Mouse (Mus musculus) cerebellum, adult 8-10 months (tissue): ENCODE measurements around the gene Nipal3.
A peak's percentile ranks its signal among the peaks of the same experiment; 100 is the strongest.

ENCODE experiments used
- DNase-seq: peaks from one replicate; pipeline ENCODE4 v3.0.0; 2022

The Nipal3 gene

DNA sequence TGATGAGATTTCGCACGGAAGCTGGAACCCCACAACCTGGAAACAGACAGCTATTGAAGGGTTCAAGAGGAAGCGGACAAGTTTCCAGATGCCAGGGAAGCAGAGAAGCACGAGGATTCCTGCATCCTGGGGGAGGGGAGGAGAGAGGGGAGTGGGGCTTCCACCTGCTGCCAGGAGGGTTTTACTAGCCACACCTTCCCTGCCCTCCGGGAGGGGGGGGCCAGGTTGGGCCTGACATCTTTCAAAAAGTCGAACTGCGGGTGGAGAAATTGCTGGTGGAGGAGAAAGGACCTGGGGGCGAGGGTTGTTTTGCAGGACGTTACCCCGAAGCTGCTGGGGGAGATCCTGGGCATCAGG is 61.8 kb downstream of the Nipal3 start:
- DNase-seq: no peak

DNA sequence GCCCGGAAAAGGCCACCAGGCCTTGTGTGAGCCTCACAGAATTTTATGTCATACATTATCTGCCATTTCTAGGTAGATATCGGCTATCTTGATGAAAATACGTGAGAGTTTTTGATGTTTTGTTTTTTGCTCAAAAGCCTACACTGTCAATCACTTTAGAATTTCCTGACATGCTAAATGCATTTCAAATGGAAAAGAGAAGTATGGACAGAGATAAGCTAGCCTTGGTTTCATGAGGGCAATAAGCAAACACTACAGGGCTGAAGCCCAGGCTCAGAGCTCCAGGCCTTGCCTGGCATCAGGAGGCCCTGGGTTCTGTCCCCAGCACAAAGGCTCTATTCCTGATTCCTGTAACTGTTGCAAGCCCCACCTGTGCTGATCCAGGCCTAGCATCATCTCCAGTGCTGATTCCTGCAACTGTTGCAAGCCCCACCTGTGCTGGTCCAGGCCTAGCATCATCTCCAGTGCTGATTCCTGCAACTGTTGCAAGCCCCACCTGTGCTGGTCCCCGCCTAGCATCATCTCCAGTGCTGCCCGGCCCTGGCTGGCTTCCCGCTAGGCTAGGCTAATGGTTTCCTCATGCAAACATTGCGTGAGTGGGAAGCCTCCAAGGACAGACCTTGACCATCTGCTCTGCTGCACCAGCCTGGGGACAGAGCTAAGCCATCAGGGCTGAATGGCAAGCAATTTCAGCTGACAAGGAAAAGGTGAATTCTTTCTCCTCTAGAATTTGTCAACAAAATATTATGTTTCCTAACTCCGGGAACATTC is 64.7 kb downstream of the Nipal3 start:
- DNase-seq: peak; percentile 74

GRCm38 (mm10) chr4:135429383-135429782 is 65.5 kb downstream of the Nipal3 start:
- DNase-seq: no peak

- DNase-seq: no peak
These were observed 68.3 kb downstream of the Nipal3 start for GRCm38 (mm10) chr4:135426587-135426986.

GRCm38 (mm10) chr4:135425625-135426024 is 69.2 kb downstream of the Nipal3 start:
- DNase-seq: peak; percentile 63

DNA sequence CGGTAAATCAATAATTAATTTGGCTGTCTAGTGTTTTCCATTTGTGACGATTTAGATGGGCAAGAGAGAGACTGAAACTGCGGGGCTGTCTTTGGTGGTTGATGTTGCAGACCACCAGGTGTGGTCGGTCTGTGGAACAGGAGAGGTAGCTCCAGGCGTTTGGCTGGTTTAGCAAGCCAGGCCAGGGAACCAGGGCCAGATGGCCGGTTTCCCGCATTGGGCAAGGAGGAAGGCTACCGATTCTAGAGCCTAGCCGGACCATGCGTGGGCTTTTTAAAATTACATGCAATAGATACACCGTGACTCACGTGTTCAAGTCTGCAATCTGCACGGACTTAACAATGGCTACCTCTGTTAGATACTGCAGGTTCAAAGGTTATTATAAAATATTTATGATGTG is 73.9 kb downstream of the Nipal3 start:
- DNase-seq: no peak

- no peak for DNase-seq
These were observed 74.4 kb downstream of the Nipal3 start for GRCm38 (mm10) chr4:135420416-135420815.

GRCm38 (mm10) chr4:135419996-135420395 is 74.8 kb downstream of the Nipal3 start:
- DNase-seq: no peak

- DNase-seq: no peak
These were observed 78.5 kb downstream of the Nipal3 start for GRCm38 (mm10) chr4:135416367-135416766.

- DNase-seq: no peak
These were observed 81.3 kb downstream of the Nipal3 start for GRCm38 (mm10) chr4:135413491-135413890.

GRCm38 (mm10) chr4:135411633-135412032 is 83.2 kb downstream of the Nipal3 start:
- DNase-seq: no peak

DNA sequence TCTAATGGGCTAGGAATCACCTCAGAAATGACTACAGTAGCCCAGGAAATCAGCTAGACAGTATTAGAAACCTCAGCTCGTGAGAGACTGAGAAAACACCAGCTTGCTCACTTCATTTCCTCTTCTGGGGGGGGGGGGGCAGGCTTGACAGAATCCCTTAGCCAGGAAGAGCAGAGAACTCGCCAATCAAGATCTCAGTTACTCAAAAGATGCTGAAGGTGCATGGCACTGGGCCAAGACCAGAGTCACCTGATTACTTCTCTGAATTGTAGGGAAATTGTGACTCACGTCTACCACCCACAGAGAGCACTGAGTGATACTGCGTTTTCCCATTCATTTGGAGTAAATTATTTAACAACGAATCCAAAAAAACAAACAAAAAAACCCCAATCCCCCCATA is 88.7 kb downstream of the Nipal3 start:
- DNase-seq: no peak

DNA sequence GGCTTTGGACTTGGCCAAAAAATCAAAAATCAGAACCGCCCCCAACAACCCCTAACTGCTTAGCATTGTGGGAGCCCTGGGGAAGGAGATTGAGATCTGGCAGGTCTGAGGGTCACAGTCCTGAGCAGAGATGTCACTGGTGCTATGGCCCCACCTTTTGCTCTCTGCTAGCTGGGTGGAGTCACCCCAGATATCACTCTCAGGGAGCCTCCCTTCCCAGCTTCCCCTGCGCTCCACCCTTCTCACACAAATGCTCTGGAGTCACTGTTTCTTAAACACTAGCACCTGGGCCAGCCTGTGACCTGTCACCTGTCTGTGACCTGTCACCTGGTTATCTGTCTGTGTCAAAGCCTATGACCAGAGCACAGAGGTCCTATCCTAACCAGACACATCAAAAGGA is 89.9 kb downstream of the Nipal3 start:
- no peak for DNase-seq

DNA sequence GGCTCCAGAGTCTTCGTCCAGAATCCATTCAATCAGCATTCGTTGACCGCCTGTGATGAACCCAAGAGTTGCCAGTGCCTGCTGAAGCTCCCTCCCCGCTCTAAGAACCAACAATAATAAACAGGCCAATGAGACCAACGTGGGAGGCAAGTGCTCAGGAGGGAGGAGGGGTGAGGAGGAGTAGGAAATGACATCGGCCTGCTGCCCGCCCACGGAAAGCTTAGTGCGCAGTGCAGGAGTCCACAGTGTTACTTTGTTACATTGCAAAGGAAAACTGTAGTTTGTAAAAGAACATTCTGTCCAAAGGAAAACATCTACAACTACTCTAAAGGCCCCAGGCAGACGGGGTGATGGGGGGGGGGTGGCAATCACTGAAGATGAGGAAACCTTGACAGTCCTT is 90.8 kb downstream of the Nipal3 start:
- DNase-seq: no peak

DNA sequence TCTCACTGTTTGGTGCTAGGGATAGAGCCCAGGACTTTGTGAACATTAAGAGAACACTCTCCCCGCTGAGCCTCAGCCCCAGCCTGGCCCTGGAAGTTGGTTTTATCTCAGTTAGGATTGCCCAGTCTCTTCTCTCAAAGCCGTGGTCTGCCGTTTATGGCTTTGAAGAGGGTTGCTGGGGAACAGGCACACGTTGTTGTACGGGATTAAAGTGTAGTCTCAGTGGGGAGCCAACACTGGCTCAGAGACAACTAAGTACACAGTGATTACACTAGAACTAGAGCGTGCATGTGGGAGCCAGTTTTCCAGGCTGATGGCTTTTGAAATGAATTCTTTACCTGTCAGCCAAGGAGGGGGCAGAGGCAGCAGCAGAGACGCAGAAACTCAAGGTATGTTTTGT is 93.0 kb downstream of the Nipal3 start:
- no peak for DNase-seq

GRCm38 (mm10) chr4:135397991-135398390 is 96.8 kb downstream of the Nipal3 start, which contains the start of gene Ncmap:
TSS of gene Ncmap (minus strand) at chr4:135398227.
- no peak for DNase-seq

- DNase-seq: no peak
These were observed 97.3 kb downstream of the Nipal3 start for GRCm38 (mm10) chr4:135397551-135397950.

DNA sequence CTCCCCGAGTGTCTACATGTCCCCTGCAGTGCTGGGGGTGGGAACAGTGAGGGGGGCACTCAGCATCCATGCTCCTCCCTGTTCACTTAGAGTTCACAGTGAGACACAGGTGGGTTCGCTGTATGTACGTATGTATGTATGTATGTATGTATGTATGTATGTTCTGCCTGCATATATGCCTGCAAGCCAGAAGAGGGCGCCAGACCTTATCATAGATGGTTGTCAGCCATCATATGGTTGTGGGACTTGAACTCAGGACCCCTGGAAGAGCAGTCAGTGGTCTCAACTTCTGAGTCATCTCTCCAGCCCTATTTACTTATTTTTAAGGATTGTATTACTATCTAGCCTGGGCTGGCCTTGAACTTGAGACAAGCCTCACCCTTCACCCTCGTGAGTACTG is 98.5 kb downstream of the Nipal3 start:
- no peak for DNase-seq
